In genomic region chr17:68841892-68842252, GRCm38 (mm10) we compare ENCODE assay signal across 9 mouse cellular contexts. TPM values are rescaled to one million over a fixed set of nuclear protein-coding genes. Genes with fewer than 3 reads are reported as not detected.
DNase-seq lines count a peak whose midpoint lies in the region; ATAC-seq and TF ChIP-seq lines count a peak whose summit lies in the region.
"Had no signal": no experiment of that assay in that cellular context is flagged by ENCODE, and none has a peak within 500 bp of the region (broad histone marks: within the 10 kb centered on the region; RNA-seq: fewer than 3 reads in every experiment).

No protein-coding gene starts in this region.

- no peak; the same call in 1 of the 2 replicates for TF ChIP-seq CTCF in left cerebral cortex, adult 2 months (IDR thresholded peaks at IDR 0.05)

- peak overlapping the region; percentile 49 for H3K4me3 ChIP-seq in left cerebral cortex, adult 2 months
- peak overlapping the region; percentile 57 for H3K4me3 ChIP-seq in forebrain, embryonic 13.5 days
- peak overlapping the region; percentile 60 for H3K4me3 ChIP-seq in limb, embryonic 10.5 days
- H3K4me3 ChIP-seq in neural tube, embryonic 15.5 days (replicated peaks): peak overlapping the region; percentile 52

- H3K4me2 ChIP-seq in forebrain, embryonic 13.5 days: peak overlapping the region; percentile 98
- peak overlapping the region; percentile 91 for H3K4me2 ChIP-seq in neural tube, embryonic 15.5 days

- peak; percentile 41; the same call in 1 of the 2 replicates for ATAC-seq in forebrain, embryonic 13.5 days
- ATAC-seq in neural tube, embryonic 15.5 days (ENCODE audit: low FRiP score): peak; percentile 29
- no peak for ATAC-seq in megakaryocyte, adult 5-6 weeks (ENCODE audit: poor library complexity, severe bottlenecking)
- ATAC-seq in megakaryocyte-erythroid progenitor cell, adult 5-6 weeks (replicated peaks; ENCODE audit: low FRiP score, low TSS enrichment, poor library complexity, severe bottlenecking): no peak

- H3K9me3 ChIP-seq in forebrain, embryonic 13.5 days (replicated peaks): no peaks in the 10 kb centered on the region
- no peaks in the 10 kb centered on the region for H3K9me3 ChIP-seq in limb, embryonic 10.5 days (replicated peaks)
- H3K9me3 ChIP-seq in neural tube, embryonic 15.5 days (replicated peaks): no peaks in the 10 kb centered on the region

- peak overlapping the region; percentile 84 for H3K27ac ChIP-seq in left cerebral cortex, adult 2 months
- H3K27ac ChIP-seq in forebrain, embryonic 13.5 days: no peak overlapping the region
- H3K27ac ChIP-seq in limb, embryonic 10.5 days: peak overlapping the region; percentile 69
- H3K27ac ChIP-seq in neural tube, embryonic 15.5 days (replicated peaks): no peak overlapping the region

- intact Hi-C loops in left cerebral cortex, adult 2 months (cut with DNase I): loop anchor here (2.0 kb wide), 1 partner anchor 199 kb away; no protein-coding TSS in a partner anchor
- intact Hi-C loops in left cerebral cortex, postnatal 36 days (cut with DNase I): no loop called here

- peaks cover 21% of the 10 kb centered on the region for H3K27me3 ChIP-seq in forebrain, embryonic 13.5 days
- peaks cover 71% of the 10 kb centered on the region for H3K27me3 ChIP-seq in limb, embryonic 10.5 days (ENCODE audit: low read depth, poor library complexity, severe bottlenecking)
- peaks cover 13% of the 10 kb centered on the region for H3K27me3 ChIP-seq in neural tube, embryonic 15.5 days (replicated peaks)

- WGBS in forebrain, embryonic 13.5 days: 3% methylated on average over 22 of the region's 22 CpGs
- 3% methylated on average over 21 of the region's 22 CpGs for WGBS in limb, embryonic 10.5 days
- WGBS in neural tube, embryonic 15.5 days: 6% methylated on average over 21 of the region's 22 CpGs

- peak in 1 of 2 experiments; percentile 22 for DNase-seq in left cerebral cortex, adult 2 months (ENCODE audit: extremely low spot score in 1 of 2, low spot score in 2 of 2)
- no peak for DNase-seq in left cerebral cortex, postnatal 36 days (ENCODE audit: low spot score in 2 of 2)
- no peak for DNase-seq in limb, embryonic 10.5 days (ENCODE audit: low spot score)
- no peak for DNase-seq in right cerebral cortex, postnatal 14 days

- no peaks in the 10 kb centered on the region for H3K36me3 ChIP-seq in forebrain, embryonic 13.5 days (ENCODE audit: poor library complexity, severe bottlenecking)
- no peaks in the 10 kb centered on the region for H3K36me3 ChIP-seq in limb, embryonic 10.5 days
- no peaks in the 10 kb centered on the region for H3K36me3 ChIP-seq in neural tube, embryonic 15.5 days

- peak overlapping the region; percentile 74 for H3K9ac ChIP-seq in forebrain, embryonic 13.5 days
- peak overlapping the region; percentile 61 for H3K9ac ChIP-seq in neural tube, embryonic 15.5 days (replicated peaks)

- H3K4me1 ChIP-seq in forebrain, embryonic 13.5 days: peaks cover 36% of the 10 kb centered on the region
- H3K4me1 ChIP-seq in limb, embryonic 10.5 days: peaks cover 31% of the 10 kb centered on the region
- H3K4me1 ChIP-seq in neural tube, embryonic 15.5 days: peaks cover 37% of the 10 kb centered on the region

RNA-seq across cellular contexts. Expression of gene Tmem200c, which starts 15.4 kb away (rescaled TPM):
- 10 to 100 TPM; 20.3 to 21.1 TPM for total RNA-seq in left cerebral cortex, adult 2 months (2021)
- total RNA-seq in left cerebral cortex, postnatal 36 days (2021): 10 to 100 TPM; 20.0 to 20.3 TPM
- 1.3 and 1.5 TPM in 2 replicates for polyA plus RNA-seq in forebrain, embryonic 13.5 days (2015; fragmentation: Nextera tagmentation; extraction: Ambion mirVana)
- polyA plus RNA-seq in limb, embryonic 10.5 days (2016; fragmentation: Nextera tagmentation; extraction: Ambion mirVana): 0.45 and 0.48 TPM in 2 replicates
- 2.9 and 3.7 TPM in 2 replicates for polyA plus RNA-seq in neural tube, embryonic 15.5 days (2015; fragmentation: Nextera tagmentation; extraction: Ambion mirVana)
- total RNA-seq in megakaryocyte, adult 5-6 weeks (2015): not detected in 2 replicates
- total RNA-seq in megakaryocyte, adult 5-6 weeks (2017): not detected in 2 replicates
- not detected in 2 replicates for total RNA-seq in megakaryocyte-erythroid progenitor cell, adult 5-6 weeks (2014; fragmentation: Nextera tagmentation)
- not detected in 2 replicates for total RNA-seq in megakaryocyte-erythroid progenitor cell, adult 5-6 weeks (2017)
- total RNA-seq: common myeloid progenitor, adult 5-6 weeks had no signal

Comparison
In these comparisons a context has a peak if more than half of its experiments do, and no peak if none do; other contexts are left out.
1. H3K27ac ChIP-seq: peak in left cerebral cortex, adult 2 months (single experiment) and limb, embryonic 10.5 days (single experiment); none in forebrain, embryonic 13.5 days (single experiment) and neural tube, embryonic 15.5 days (single experiment).
2. ATAC-seq: peak in forebrain, embryonic 13.5 days (single experiment) and neural tube, embryonic 15.5 days (single experiment); none in megakaryocyte, adult 5-6 weeks (single experiment) and megakaryocyte-erythroid progenitor cell, adult 5-6 weeks (single experiment).
3. RNA of gene Tmem200c, which starts 15.4 kb away (total RNA-seq): 20.3 to 21.1 TPM in left cerebral cortex, adult 2 months and 20.0 to 20.3 TPM in left cerebral cortex, postnatal 36 days; not detected in megakaryocyte, adult 5-6 weeks and not detected in megakaryocyte-erythroid progenitor cell, adult 5-6 weeks; every median in the first group is over 10 times any median in the second.
4. Peak in every context shown above with its lines, with median percentiles within 50 percentile points of each other: H3K4me3 ChIP-seq.